Mouse (Mus musculus) left cerebral cortex, postnatal 25 days (tissue): Measurements from ENCODE around the gene Ivl. TPM values are rescaled to one million over a fixed set of nuclear protein-coding genes. Genes with fewer than 3 reads are reported as not detected.

Source experiments
- DNase-seq, 2 experiments: peaks; one replicate each; pipeline ENCODE4 v3.0.0; 2022; ENCODE audit warnings: low spot score in 2 of 2, mixed read lengths in 1 of 2
- intact Hi-C: fragments of 180-260 bp; cut with DNase I; formaldehyde crosslinking; loops from one replicate; pipeline ENCODE4 v1.15.1; 2025
- total RNA-seq, 2 experiments: library from RNA; stranded (reverse); gene quantifications; 2 replicates each; pipeline ENCODE4 v1.2.3; 2021

Gene Ivl
- not detected for total RNA-seq

DNA sequence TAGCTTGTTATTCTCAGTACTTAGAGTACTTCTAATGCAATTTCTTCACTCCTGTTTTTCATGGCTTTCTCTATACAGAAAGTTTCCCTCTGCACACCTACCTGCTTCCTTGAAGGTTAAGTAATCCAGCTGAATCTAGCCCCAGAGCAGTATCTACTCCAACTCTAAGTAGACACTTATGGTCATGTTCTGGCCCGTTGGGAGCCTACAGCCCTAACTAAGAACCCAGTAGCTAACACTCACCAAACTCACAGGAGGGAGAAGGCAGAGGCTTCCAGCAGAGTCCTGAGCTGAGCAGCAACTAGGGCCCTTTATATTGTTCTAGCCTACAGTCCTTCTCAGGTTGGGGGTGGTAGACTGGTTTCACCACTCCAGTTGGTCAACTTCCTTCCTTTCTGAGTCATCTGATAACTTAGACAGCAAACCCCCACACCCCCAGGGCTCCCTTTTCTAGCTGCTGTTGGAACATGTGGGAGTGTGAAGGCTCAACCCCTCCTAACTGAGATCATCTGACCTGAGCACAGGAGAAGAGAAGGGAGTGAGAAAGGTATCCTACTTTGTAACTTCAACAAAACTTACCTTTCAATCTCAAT, at the start of gene Ivl:
TSS of gene Ivl (minus strand) at position 287 of the 593 bp plus-strand sequence.
- intact Hi-C loops, result no loop called here
- no peak for DNase-seq

DNA sequence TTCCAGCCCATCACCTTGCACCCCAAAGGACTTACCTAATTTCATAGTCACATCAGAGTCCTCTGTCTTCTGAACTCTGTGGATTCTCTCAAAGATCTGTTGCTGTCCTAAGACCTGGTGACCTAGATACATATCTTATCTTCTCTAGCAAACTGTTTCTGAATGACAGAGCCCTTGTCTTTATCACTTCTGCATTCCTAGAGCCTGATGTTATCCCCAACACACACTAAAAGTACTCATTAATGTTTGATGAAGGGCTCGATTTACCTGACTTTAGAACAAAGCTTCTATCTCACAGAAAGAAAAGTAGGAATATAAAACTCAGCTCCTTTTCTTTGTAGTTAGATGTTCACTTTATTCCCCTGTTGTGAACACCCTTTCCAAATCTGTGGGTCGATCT, 48.0 kb upstream of the Ivl start, which contains the start of gene Lce6a:
TSS of gene Lce6a (minus strand) at position 101 of the 400 bp plus-strand sequence.
- intact Hi-C loops, result no loop called here
- DNase-seq, result no peak

GRCm38 (mm10) chr3:92609804-92610203, 36.3 kb upstream of the Ivl start:
- intact Hi-C loops, result loop anchor here (10.0 kb wide), 1 partner anchor 215 kb away; no protein-coding TSS in a partner anchor
- no peak for DNase-seq

DNA sequence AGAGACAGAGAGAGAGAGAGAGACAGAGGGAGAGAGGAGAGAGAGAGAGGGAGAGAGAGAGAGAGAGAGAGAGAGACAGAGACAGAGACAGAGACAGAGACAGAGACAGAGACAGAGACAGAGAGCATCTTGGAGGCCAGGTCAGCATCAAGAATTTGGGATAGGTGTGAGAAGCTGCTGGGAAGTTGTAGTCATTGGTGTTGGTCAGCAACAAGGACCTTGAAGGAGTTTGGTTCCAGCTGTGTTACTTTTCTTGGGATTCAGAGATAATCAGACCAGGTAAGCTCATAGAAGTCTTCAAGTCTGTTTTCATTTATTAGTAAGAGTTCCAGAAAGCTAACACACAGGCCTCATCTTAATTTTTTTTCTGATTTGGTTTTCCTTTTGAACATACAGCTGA, 33.9 kb upstream of the Ivl start, which contains the start of gene 2210017I01Rik:
TSS of gene 2210017I01Rik (minus strand) at position 101 of the 400 bp plus-strand sequence.
- intact Hi-C loops, result loop anchor here (10.0 kb wide), 1 partner anchor 213 kb away; no protein-coding TSS in a partner anchor
- DNase-seq, result no peak

DNA sequence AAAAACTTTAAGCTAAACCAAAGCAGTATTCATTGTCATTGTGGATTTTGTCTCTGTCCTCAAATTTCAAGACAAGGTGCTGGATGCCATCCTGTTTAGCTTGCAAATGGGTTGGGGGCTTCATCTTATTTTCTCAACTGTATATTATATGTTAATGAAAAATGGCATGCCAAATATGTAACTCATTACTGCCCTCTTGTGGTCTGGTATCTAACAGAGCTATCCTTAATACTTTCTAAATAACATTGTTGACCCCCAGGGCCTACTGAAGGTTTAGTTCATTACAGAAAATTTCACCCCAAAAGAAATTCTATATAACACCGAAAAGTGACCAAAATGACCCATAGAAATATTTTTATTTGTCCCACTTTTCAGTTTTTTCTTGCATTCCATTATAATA, 28.6 kb upstream of the Ivl start:
- no peak for DNase-seq
- intact Hi-C loops, result loop anchor here (2.0 to 10.0 kb wide), 2 partner anchors 207 to 451 kb away; no protein-coding TSS in a partner anchor

GRCm38 (mm10) chr3:92600456-92600855, 26.9 kb upstream of the Ivl start:
- intact Hi-C loops, result loop anchor here (10.0 kb wide), 1 partner anchor 206 kb away; no protein-coding TSS in a partner anchor
- DNase-seq, result no peak

DNA sequence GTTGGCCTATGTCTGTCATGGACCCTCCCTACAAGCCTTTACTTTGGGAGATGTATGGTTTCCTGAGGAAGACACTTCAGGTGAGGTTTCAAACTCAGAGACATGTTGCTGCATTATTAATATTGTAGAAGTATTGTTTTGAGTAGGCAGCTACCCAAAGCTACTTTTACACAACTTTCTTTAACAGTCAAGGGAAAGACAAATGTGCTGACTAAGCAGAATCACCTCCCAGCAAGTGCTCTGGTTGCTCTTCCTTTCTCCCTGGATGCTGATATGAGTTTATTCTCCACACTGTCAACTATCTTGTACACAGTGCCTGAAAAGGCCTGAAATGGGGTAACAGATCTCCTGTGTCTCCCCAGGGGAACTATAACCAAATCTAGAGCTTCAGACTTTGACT, 26.4 kb upstream of the Ivl start:
- intact Hi-C loops, result loop anchor here (10.0 kb wide), 1 partner anchor 205 kb away; no protein-coding TSS in a partner anchor
- DNase-seq, result no peak

GRCm38 (mm10) chr3:92598429-92598828, 24.9 kb upstream of the Ivl start:
- intact Hi-C loops, result no loop called here
- DNase-seq, result no peak

GRCm38 (mm10) chr3:92588858-92589257, 15.3 kb upstream of the Ivl start, which contains the start of gene Smcp:
TSS of gene Smcp (minus strand) at chr3:92588997.
- intact Hi-C loops, result no loop called here
- DNase-seq, result no peak

- intact Hi-C loops, result no loop called here
- no peak for DNase-seq
Measured at GRCm38 (mm10) chr3:92587190-92587589, 13.7 kb upstream of the Ivl start.

- intact Hi-C loops, result no loop called here
- no peak for DNase-seq
Measured at GRCm38 (mm10) chr3:92585055-92585454, 11.5 kb upstream of the Ivl start.

GRCm38 (mm10) chr3:92583164-92583826, 9.8 kb upstream of the Ivl start:
- intact Hi-C loops, result no loop called here
- DNase-seq, result no peak

DNA sequence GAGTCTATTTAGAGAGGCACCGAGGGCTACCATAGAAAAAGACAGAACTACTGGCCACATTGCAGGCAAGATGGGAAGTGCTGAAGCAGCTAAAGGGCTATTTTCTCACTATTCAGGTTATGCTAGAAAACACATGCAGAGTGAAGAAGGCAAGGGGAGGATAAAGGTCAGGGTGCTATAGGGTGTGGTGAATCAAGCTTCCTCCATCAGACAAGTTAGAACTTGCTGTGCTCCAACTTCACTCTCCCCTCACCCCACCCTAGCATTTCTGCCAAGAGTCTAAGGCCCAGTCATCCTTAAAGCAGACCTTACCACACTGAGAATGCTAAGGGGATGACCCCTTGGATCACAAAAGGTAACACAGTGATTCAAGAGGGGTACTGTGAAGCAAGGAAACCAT, 6.0 kb upstream of the Ivl start:
- no peak for DNase-seq
- intact Hi-C loops, result no loop called here

DNA sequence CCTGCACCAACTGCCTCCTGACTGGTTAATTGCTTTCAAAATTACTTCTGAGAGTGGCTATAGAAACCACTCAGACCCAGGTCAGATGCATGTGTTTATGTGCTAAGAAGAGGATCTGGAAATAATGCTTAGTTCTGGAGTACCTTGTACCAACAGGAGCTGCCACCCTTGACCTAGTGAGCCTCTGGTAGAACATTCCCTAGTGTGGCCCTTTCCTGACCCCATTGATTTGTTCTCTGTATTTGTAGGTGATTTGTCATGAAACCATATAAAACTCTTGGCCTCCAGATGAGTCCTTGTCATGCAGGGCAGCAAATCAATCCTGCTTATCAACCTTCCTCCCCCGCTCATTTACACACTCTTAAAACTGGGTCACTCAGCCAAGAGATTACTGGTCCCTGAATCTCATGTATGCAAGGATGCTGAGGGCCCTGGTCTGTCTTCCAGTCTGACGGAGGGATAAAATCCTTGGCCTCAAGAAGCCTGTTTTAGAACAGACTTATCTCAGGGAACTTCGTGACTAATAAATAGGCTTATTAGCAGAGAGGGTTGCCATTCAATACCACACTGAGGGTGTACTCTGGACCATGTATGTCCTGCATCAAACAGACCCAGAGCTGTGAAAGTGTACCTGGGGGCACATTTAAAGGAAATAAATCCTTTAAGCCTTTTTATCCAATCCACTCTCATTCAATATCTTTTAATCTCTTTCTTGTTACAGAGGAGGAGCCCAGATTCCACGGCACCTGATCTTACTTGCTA, 5.3 kb upstream of the Ivl start:
- DNase-seq, result no peak
- intact Hi-C loops, result no loop called here

DNA sequence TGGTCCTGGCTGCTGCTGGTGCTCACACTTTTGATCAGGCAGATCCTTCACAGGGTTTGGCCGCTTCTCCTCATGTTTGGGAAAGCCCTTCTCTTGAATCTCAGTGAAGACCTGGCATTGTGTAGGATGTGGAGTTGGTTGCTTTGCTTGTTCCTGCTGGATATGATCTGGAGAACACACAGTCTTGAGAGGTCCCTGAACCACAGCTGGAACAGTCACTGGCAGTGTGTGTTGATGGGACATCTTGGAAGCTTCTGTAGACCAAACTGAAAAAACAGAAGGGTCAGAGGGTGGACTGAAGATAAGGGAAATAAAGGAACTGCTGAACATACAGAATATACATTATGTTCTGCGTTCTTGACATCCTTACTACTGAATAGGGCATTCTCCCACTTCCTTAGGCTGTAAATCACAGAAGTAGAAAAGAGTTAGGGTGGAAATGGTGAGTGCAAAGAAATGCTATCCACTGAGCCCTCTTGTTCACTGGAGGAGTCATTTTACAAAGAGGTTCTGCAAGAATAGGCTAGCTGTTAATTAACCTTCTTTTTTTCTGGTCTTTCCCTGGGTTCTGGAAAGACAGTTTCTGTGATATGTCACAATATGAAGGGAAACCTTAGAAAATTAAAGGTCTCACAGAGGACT, 900 bp downstream of the Ivl start:
- no peak for DNase-seq
- intact Hi-C loops, result no loop called here

DNA sequence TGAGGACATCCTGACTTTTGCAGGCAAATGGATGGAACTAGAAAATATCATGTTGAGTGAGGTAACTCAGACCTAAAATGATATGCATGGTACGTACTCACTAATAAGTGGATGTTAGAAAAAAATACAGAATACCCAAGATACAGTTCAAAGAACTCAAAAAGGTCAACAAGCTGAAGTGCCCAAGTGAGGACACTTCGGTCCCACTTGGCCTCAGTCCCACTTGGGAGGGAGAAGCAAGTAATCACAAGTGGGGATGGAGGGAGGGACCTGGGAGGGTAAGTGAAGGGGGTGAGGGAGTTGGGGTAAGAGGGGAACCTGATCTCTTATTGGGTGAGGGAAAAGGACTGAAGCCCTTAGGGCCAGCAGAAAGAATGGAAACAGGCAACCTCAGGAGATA, 4.8 kb downstream of the Ivl start:
- intact Hi-C loops, result no loop called here
- DNase-seq, result no peak

GRCm38 (mm10) chr3:92565418-92565817, 8.1 kb downstream of the Ivl start:
- peak in 1 of 2 experiments; percentile 3 for DNase-seq
- intact Hi-C loops, result no loop called here

DNA sequence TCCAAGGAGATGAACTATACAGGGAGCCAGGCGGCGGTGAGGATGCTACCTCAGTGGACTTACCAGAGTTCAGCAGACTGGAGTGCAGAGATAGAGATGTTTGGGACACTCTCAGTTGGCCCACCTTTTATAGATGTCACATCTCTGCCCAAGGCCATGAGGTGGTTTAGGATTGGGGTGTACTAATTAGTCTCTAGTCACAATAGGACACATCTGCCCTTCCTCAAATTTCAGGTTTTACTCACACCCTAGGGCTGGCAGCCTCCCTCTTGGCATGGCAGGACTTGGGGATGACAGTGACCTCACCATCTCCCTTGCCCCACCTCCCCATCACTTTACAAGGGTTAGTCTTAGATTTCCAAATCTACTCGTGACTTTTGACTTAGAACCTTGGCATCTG, 39.1 kb downstream of the Ivl start, which contains the start of gene 2310046K23Rik:
TSS of gene 2310046K23Rik (minus strand) at position 101 of the 400 bp plus-strand sequence.
- intact Hi-C loops, result no loop called here
- no peak for DNase-seq
